Mouse (Mus musculus): ENCODE measurements at regions not wholly inside any gene's neighbourhood (a gene's known extent, or its start where the extent isn't known, plus 50 kb on each side); places are given as distances from the start of the nearest gene placed in this dataset.
"Not testable (repeated sequence)": the region's sequence is repeated elsewhere in the genome, so short reads cannot be mapped to it uniquely, and the experiment has no call there.

GRCm38 (mm10) chr8:20557609-20558008, 57.1 kb upstream of the Gm21119 start:
- ATAC-seq, result peak; percentile 98
- H3K4me1 ChIP-seq (replicated peaks); H3K27ac ChIP-seq; H3K36me3 ChIP-seq; H3K9me3 ChIP-seq; H3K27me3 ChIP-seq: not testable (repeated sequence)
- WGBS, result 46% methylated on average over 45 of the region's 47 CpGs
- Histone ChIP-seq H3K4me3 (replicated peaks) (peak overlapping the region; percentile 29), H3K4me2 (replicated peaks) (peak overlapping the region; percentile 31), H3K9ac (replicated peaks) (0 out of 2 replicates have a peak overlapping the region, but pooled peaks have one; percentile 32)
